Mouse (Mus musculus) frontal cortex, postnatal 36 days (tissue): ENCODE measurements around the gene Mroh7.

Source experiments
- DNase-seq, 2 experiments: peaks; one replicate each; pipeline ENCODE4 v3.0.0; 2022; ENCODE audit warnings: low spot score in 2 of 2

Gene Mroh7

DNA sequence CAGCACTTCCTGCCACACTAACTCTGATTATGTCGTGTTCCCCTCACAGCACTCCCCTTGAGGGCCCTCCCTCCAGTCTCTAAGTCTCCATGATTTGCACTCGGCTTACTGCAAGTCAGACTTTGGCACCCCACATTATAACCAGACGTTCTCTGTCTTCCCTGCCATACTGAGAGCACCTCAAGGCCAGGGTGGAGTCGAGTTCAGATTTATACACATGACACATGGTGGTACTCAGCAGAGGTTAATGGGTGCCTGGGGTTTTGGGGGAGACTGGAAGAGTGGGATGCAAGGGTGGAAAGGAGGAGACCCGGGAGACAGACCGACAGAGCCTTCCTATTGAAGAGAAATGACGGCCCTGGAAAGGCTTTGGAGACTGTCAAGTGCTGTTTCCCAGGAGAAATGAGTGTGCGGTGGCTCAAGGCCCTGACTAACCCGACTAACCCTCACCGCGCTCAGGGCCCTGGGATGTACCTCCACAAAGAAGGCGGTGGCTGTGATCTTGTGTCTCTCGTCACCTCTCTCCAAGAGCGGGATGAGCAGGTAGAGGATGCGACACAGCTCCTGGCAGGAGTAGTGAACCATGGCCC, 36.8 kb downstream of the Mroh7 start:
- no peak for DNase-seq

DNA sequence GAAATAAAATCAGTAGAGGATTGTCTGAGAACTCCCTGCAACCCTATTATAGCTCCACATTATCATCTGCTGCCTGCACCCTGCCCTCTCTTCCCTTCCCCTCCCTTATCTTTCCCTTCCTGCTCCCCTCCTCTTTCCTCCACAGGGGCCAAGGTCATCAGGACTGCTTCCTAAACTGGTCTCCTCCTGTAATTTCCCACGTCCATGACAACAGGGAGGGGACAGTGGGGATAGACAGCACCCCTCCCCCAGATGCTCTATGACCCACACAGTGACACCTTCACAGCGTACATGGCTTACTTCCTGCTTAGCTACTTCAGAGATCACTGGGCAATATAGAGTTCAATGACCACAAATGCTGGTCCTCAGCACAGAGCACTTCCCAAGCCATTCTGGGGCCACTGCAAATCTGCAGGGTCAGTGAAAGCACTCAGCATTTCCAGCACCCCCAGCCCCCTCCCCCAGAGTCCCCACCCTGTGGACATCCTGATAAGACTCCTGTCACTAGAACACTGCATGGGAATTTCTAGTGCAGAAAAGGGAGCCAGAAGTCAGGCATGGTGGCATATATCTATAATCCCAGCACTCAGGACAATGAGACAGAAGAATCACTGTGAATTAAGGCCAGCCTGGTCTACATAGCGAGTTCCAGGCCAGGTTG, 42.0 kb downstream of the Mroh7 start:
- DNase-seq: no peak

DNA sequence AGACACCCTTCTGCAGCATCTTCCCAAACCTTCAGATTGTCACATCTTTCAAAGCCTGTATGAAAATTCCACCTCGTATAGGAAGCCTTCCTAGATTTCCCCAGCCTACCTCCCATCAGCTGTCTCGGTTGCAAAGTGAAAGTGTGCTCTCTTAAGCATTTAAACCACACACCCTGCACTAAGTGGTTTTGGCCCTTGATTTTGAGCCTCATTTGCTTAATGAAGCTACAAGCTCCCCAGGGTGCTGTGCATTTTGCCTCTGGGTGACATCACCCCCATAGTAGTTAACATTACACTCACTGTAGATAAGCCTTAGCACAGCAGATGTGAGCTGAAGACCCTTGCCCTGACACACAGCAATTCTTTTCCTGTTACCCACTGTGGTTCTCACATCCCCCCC, 49.8 kb downstream of the Mroh7 start:
- no peak for DNase-seq

GRCm38 (mm10) chr4:106679152-106679551, 51.6 kb downstream of the Mroh7 start:
- DNase-seq: no peak

DNA sequence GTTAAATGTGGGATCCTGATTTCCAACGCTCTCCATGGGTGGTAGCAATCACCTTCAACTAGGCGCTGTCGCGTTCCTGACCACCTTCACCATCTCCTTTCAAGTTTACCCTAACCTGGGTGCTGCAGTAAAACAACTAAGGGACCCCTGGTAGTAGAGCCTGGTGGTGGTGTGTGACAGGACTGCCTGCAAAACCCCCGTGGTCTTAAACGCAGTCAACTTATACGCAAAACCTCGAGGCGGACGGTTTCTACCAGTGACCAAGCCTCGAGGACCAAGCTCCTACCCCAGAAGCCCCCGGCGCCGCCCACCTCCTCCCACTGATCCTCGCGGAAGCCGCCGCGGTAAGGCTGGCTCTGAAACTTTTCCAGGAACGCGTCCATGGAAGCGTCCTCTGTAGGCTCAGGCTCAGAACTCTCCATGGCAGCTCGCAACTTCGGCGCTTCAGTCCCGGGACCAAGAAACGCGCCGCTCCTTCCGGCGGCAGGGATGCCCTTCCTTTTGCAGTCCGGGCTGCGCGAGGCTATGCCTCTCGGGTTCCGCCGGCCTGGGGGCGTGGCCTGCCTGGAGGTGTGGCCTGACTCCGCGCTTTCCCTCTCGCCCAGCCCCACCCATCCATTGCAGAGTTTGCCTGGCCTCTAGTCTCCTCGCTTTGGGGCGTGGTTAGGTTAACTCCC, 52.1 kb downstream of the Mroh7 start, which contains the start of gene Ttc4:
TSS of gene Ttc4 (minus strand) at position 503 of the 677 bp plus-strand sequence.
- peak; percentile 76 to 83 for DNase-seq

DNA sequence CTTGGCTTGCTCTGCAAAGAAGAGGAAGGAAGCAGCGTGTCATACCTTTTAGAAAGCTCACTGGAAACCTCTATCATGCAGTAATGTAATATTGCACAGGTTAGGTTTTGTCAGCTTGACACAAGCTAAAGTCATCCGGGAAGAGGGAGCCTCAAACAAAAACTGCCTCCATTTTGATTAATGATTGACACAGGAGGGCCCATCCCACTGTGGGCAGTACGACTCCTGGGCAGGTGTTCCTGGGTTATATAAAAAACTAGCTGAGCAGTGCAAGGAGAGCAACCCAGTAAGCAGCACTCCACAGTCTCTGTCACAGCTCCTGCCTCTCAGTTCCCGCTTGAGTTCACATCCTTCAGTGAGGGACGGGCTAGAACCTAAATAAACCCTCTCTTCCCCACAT, 54.0 kb downstream of the Mroh7 start:
- DNase-seq: no peak

GRCm38 (mm10) chr4:106666546-106666945, 64.2 kb downstream of the Mroh7 start:
- no peak for DNase-seq

GRCm38 (mm10) chr4:106665673-106666072, 65.1 kb downstream of the Mroh7 start:
- no peak for DNase-seq

- no peak for DNase-seq
Observed at GRCm38 (mm10) chr4:106665269-106665668, 65.5 kb downstream of the Mroh7 start.

GRCm38 (mm10) chr4:106664697-106665096, 66.0 kb downstream of the Mroh7 start:
- no peak for DNase-seq

- no peak for DNase-seq
Observed at GRCm38 (mm10) chr4:106663956-106664470, 66.7 kb downstream of the Mroh7 start.

- DNase-seq: no peak
Observed at GRCm38 (mm10) chr4:106655681-106656080, 75.0 kb downstream of the Mroh7 start.

GRCm38 (mm10) chr4:106653051-106653450, 77.7 kb downstream of the Mroh7 start:
- no peak for DNase-seq

DNA sequence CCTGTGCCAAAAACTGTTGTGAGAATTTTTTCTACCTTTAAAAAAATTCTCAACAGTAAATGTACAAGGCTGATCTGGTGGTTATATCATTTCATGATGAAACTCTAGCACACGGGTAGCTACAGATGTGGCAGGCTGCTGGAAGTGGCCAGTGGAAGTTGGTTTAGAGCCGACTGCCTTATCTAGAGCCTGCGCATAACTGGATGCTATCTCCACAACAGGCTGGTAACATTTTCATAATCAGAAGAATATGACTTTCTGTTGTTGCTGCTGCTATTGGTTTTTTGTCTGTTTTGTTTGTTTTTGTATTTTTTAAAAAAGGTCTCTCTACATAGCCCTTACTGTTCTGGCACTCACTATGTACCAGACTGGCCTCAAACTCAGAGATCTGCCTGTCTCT, 78.2 kb downstream of the Mroh7 start:
- DNase-seq: no peak

GRCm38 (mm10) chr4:106650833-106651527, 79.7 kb downstream of the Mroh7 start, which contains the start of gene Pars2:
TSS of gene Pars2 (plus strand) at chr4:106651069.
- DNase-seq: peak; percentile 97

DNA sequence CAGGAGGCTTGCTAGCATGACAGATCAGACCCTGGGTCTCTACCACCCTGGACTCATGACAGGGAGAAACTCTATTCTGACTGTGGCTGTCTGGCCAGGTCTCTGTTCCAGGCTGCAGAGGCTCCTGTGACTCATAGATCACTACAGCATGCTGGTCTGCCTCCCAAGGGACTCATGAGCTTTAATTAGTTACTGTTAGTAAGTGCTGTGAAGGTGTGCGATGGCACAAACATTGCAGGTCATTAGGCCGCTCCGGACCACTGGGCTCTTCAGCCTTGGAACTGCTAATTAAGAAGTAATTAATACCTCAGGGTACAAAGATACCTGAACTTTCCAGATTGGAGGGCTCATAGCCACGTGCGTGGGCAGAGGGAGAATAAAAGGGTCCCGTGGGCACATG, 83.6 kb downstream of the Mroh7 start:
- no peak for DNase-seq

GRCm38 (mm10) chr4:106645797-106646196, 84.9 kb downstream of the Mroh7 start:
- no peak for DNase-seq

GRCm38 (mm10) chr4:106644218-106644610, 86.5 kb downstream of the Mroh7 start:
- DNase-seq: no peak

DNA sequence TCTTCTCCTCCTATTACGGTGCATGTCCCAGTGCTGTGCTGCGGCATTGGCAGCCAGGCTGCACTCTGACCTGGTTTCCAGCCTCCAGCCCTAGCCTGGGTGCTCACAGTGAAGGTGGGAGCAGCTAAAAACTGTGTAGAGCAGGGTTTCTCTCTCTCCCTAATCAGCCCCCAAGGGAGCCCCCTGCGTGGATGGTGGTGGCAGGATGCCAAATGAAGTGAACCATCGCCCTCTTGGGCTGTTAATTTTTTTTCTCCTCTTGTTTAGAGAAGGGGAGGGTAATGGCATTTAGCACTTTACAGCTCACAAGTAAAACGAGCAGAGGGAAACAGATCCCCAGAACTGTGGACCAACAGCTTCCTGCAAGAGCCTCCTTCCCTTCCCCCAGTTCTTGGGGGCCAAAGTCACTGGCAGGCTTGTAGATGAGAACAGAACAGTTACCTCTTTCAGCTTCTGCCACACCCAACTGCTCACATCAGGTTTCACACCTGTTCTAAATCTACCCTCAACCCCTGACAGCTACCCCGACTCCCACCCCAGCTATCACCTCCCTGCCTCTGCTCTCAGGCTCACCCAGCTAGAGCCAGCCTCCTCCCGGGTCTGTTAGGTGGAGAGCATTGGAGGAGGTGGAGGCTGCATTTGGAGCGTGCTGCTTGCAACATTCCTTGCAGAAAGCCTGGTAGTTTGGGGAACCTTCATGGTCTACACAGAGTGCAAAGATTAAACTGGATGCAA, 87.1 kb downstream of the Mroh7 start:
- DNase-seq: no peak

- no peak for DNase-seq
Observed at GRCm38 (mm10) chr4:106634086-106634479, 96.6 kb downstream of the Mroh7 start.

DNA sequence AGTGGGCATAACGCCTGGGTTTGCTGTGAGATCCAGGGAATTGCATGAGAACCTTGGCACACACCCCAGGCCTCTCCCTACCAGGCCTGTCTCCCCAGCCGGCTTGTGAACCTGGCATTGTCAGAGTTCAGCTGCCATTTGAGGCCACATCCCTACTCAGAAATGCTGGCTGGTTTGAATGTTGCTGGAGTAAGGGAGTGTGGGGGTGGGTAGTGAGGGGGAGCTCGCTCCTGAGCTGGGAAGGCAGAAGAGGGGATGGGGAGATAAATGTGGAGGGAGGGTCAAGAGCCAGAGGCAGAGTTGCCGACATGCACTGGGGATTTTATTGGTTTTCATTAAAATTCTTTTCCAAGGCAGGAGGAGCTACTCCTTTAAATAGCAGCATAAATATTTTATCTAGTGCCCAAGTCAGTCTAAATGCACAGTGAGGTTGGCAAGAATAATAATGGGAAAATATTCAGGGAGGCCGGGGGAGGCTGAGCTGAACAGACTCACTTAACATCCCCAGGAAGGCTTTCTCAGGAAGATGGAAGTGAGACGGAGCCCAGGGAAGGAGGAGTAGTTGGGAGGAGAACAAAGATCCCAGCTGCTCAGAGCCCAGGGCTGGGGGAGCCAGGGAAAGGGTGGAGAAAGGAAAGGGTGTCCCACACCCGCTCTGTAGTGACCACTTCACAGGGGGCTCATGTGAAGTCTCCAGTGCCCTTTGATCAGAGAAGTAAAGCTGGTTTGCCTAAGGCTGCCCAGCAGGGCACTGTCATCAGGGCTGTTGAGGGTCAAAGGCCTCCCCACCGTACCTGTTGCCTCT, 97.2 kb downstream of the Mroh7 start:
- DNase-seq: peak in 1 of 2 experiments; percentile 36
